Mouse (Mus musculus) neural tube, embryonic 12.5 days (tissue): ENCODE data around the gene D630045J12Rik. TPM values are rescaled to one million over a fixed set of nuclear protein-coding genes. Genes with fewer than 3 reads are reported as not detected.

Experiments
- ATAC-seq: fragments of 200-750 bp; cut with Nextera tagmentation; 2 replicates; pipeline ENCODE4 v1.8.0; 2017; ENCODE audit warnings: low read depth, mild to moderate bottlenecking, moderate TSS enrichment, moderate library complexity; ENCODE audit not compliant: low FRiP score
- H3K27ac ChIP-seq: fragments of 300-500 bp; sonication (generic); 2 replicates; pipeline ENCODE4 v1.5.1; 2016
- H3K27me3 ChIP-seq: fragments of 300-500 bp; sonication (generic); replicated peaks from 2 replicates; pipeline ENCODE4 v1.6.1; 2016; ENCODE audit warnings: mild to moderate bottlenecking
- H3K36me3 ChIP-seq: fragments of 300-500 bp; sonication (generic); 2 replicates; pipeline ENCODE4 v1.6.1; 2016; ENCODE audit warnings: mild to moderate bottlenecking
- H3K4me1 ChIP-seq: fragments of 300-500 bp; sonication (generic); 2 replicates; pipeline ENCODE4 v1.6.1; 2016
- H3K4me2 ChIP-seq: fragments of 300-500 bp; sonication (generic); replicated peaks from 2 replicates; pipeline ENCODE4 v1.6.1; 2016; ENCODE audit warnings: mild to moderate bottlenecking
- H3K4me3 ChIP-seq: fragments of 300-500 bp; sonication (generic); 2 replicates; pipeline ENCODE4 v1.5.1; 2016
- H3K9ac ChIP-seq: fragments of 300-500 bp; sonication (generic); 2 replicates; pipeline ENCODE4 v1.6.1; 2016; ENCODE audit warnings: mild to moderate bottlenecking
- H3K9me3 ChIP-seq: fragments of 300-500 bp; sonication (generic); 2 replicates; pipeline ENCODE4 v1.6.1; 2016; ENCODE audit warnings: mild to moderate bottlenecking
- WGBS: fragments of 180-500 bp; shearing (Covaris S2); methylation state at CpG from one replicate; pipeline ENCODE4 v1.1.7; 2016; 5-methylcytosine and 5-hydroxymethylcytosine counted together
- polyA plus RNA-seq: library from polyadenylated mRNA; unstranded; fragments of >200 nt; fragmentation: Nextera tagmentation; extraction: Ambion mirVana; gene quantifications from 2 replicates; pipeline ENCODE4 v1.2.1, GENCODE M21; 2016

D630045J12Rik gene
- polyA plus RNA-seq, 1 experiment from 2014 or later: 13.3 TPM

GRCm38 (mm10) chr6:38238382-38238781 lies 15.4 kb downstream of the D630045J12Rik start:
- Histone ChIP-seq H3K27ac (no peak overlapping the region), H3K4me1 (peaks cover 2% of the 10 kb centered on the region; the same call in 1 of the 2 replicates), H3K9ac (no peak overlapping the region), H3K4me3 (no peak overlapping the region), H3K36me3 (no peaks in the 10 kb centered on the region), H3K4me2 (no peak overlapping the region), H3K27me3 (no peaks in the 10 kb centered on the region), H3K9me3 (no peaks in the 10 kb centered on the region)
- WGBS: 85% methylated on average over 4 of the region's 4 CpGs
- ATAC-seq: no peak

DNA sequence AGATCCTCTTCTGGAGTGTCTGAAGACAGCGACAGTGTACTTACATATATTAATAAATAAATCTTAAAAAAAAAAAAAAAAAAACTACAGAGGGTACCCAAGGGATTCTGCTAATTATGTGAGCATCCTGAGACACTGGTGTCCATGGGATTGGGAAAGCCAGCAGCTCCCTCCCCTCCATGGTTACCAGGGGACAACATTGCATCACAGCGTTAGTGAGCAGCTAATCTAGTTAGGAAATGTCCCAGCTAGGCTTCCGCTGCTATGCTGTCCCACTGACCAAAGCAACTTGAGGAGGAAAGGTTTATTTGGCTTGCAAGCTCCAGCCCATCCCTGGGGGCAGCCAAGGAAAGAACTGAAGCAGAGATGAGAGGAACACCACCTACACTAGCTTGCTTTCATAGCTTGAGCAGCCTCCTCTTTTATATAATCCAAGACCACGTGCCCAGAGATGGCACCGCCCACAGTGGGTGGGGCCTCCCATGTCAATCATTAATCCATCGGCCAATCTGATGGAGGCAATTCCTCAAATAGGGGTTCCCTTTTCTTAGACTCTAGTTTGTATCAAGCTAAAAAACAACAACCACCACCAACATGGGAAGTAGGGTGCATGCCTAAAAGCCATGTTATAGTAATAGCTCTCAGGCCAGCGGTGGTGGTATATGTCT lies 17.7 kb downstream of the D630045J12Rik start:
- Histone ChIP-seq H3K4me1 (peaks cover 18% of the 10 kb centered on the region), H3K9me3 (no peaks in the 10 kb centered on the region), H3K27ac (no peak overlapping the region), H3K4me2 (no peak overlapping the region), H3K4me3 (no peak overlapping the region), H3K36me3 (no peaks in the 10 kb centered on the region), H3K9ac (no peak overlapping the region), H3K27me3 (no peaks in the 10 kb centered on the region)
- WGBS: 88% methylated on average over 7 of the region's 7 CpGs
- no peak for ATAC-seq

DNA sequence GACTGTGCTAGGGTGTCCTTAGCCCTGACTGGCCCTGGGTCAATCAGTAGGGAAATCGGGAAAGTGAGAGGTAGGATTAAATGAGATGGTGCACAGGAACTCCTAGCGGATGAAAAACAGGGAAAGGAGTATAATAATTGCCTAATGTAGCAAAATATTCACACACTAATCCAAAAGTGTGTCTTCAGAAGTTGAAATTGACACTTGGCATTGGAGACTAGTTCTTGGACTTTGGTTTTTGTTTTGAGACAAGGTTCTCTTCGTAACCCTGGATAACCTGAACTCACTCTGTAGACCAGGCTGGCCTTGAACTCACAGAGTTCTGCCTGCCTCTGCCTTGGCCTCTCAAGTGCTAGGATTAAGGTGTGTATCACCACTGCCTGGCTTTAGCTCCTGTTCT lies 20.0 kb downstream of the D630045J12Rik start:
- Histone ChIP-seq H3K36me3 (no peaks in the 10 kb centered on the region), H3K4me3 (no peak overlapping the region), H3K27me3 (no peaks in the 10 kb centered on the region), H3K4me2 (no peak overlapping the region), H3K9me3 (no peaks in the 10 kb centered on the region), H3K27ac (no peak overlapping the region), H3K4me1 (peaks cover 18% of the 10 kb centered on the region), H3K9ac (no peak overlapping the region)
- WGBS: 96% methylated on average over 3 of the region's 3 CpGs
- ATAC-seq: no peak

GRCm38 (mm10) chr6:38232917-38233316 lies 20.9 kb downstream of the D630045J12Rik start:
- Histone ChIP-seq H3K27me3 (no peaks in the 10 kb centered on the region), H3K4me2 (no peak overlapping the region), H3K9me3 (no peaks in the 10 kb centered on the region), H3K36me3 (no peaks in the 10 kb centered on the region), H3K4me3 (no peak overlapping the region), H3K4me1 (peaks cover 18% of the 10 kb centered on the region), H3K9ac (no peak overlapping the region), H3K27ac (no peak overlapping the region)
- WGBS: 71% methylated on average over 3 of the region's 3 CpGs
- no peak for ATAC-seq

DNA sequence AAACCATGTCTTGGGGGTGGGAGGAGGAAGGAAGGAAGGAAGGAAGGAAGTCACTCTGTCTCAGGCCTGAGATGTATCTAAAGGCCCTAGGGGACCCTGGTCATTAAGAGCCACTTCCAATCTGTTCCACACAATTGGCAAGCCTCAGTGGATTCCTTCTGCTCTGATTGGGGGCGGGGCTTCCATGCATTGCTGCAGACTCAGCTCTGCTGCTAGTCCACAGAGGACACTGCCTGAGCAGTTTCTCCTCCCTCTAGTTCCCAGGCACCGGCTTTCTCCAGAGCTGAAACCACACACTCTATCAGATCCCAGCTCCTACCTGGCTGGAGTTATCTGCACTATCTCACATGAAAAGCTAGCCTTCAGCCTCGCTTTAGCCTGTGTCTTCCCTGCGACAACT lies 21.8 kb downstream of the D630045J12Rik start:
- no peaks in the 10 kb centered on the region for H3K36me3 ChIP-seq
- H3K27ac ChIP-seq: no peak overlapping the region
- no peaks in the 10 kb centered on the region for H3K27me3 ChIP-seq
- H3K4me1 ChIP-seq: peaks cover 18% of the 10 kb centered on the region
- peak; percentile 33; the same call in 1 of the 2 replicates for ATAC-seq
- no peak overlapping the region for H3K4me3 ChIP-seq
- 62% methylated on average over 4 of the region's 4 CpGs for WGBS
- H3K4me2 ChIP-seq: peak overlapping the region; percentile 20; the same call in 1 of the 2 replicates
- no peaks in the 10 kb centered on the region for H3K9me3 ChIP-seq
- no peak overlapping the region for H3K9ac ChIP-seq

- H3K4me1 ChIP-seq: peaks cover 5% of the 10 kb centered on the region; the same call in 1 of the 2 replicates
- peak; percentile 58; the same call in 1 of the 2 replicates for ATAC-seq
- no peak overlapping the region for H3K9ac ChIP-seq
- WGBS: 55% methylated on average over 1 of the region's 1 CpGs
- H3K36me3 ChIP-seq: no peaks in the 10 kb centered on the region
- no peaks in the 10 kb centered on the region for H3K27me3 ChIP-seq
- no peak overlapping the region for H3K4me3 ChIP-seq
- H3K27ac ChIP-seq: no peak overlapping the region
- no peak overlapping the region for H3K4me2 ChIP-seq
- no peaks in the 10 kb centered on the region for H3K9me3 ChIP-seq
These were observed 29.7 kb downstream of the D630045J12Rik start for GRCm38 (mm10) chr6:38224079-38224478.

GRCm38 (mm10) chr6:38219261-38219660 lies 34.5 kb downstream of the D630045J12Rik start:
- Histone ChIP-seq H3K4me3 (no peak overlapping the region), H3K36me3 (no peaks in the 10 kb centered on the region), H3K4me2 (no peak overlapping the region), H3K9me3 (no peaks in the 10 kb centered on the region), H3K27ac (no peak overlapping the region), H3K4me1 (no peaks in the 10 kb centered on the region), H3K9ac (no peak overlapping the region), H3K27me3 (no peaks in the 10 kb centered on the region)
- 90% methylated on average over 2 of the region's 2 CpGs for WGBS
- no peak for ATAC-seq

DNA sequence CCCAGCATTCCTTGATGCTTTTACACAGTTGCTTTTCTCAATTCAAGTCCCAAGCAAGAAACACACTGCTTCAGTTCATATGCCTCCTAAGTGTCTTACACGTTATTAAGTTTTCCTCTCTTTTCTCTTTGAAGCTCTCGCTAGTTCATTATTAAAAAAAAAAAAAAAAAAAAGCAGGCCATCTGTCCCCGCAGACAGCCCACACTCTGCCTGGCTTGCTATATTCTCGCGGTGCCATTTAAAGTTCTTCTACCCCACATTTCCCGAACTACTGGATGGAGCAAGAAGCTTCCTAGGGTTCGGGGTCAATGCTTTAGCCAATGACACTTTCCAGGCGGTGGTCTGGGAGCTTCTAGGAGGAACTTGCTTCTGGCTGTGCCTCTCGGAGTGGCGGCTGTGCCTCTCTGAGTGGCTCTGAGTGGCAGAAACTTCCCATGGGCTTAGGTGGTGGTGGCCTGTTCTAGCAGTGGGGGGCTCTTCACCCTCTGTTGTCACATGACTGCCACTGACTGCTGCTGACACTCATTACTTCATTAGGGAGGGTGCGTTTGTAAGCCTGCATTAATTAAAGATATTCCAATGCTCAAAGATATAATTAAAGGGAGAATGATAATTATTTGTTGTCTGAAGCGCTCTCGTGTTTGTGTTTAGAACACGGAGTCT lies 38.2 kb downstream of the D630045J12Rik start:
- no peaks in the 10 kb centered on the region for H3K36me3 ChIP-seq
- H3K4me2 ChIP-seq: no peak overlapping the region
- no peaks in the 10 kb centered on the region for H3K27me3 ChIP-seq
- H3K9me3 ChIP-seq: no peaks in the 10 kb centered on the region
- no peak for ATAC-seq
- no peak overlapping the region for H3K27ac ChIP-seq
- H3K9ac ChIP-seq: no peak overlapping the region
- WGBS: 75% methylated on average over 14 of the region's 14 CpGs
- no peaks in the 10 kb centered on the region for H3K4me1 ChIP-seq
- H3K4me3 ChIP-seq: no peak overlapping the region

DNA sequence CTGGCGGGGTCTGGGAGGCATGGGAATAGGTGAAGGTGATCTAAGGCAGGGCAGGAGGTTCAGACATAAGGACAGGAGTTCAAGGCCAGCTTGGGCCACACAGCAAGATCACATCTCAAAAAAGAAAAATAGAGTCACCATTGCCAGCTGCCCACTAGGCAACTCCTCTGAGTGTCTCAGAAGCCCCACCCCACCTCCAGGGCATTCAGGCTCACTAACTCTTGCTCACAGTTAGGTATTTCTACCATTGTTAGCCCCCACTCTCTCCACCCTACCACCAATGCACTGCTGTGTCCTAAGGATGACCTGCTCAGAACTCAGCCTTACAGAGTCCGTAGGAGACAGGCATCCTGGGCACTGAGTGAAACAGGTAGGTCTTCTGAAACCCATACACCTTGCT lies 46.2 kb downstream of the D630045J12Rik start:
- H3K4me3 ChIP-seq: no peak overlapping the region
- H3K27ac ChIP-seq: peak overlapping the region; percentile 2; the same call in 1 of the 2 replicates
- no peaks in the 10 kb centered on the region for H3K9me3 ChIP-seq
- H3K9ac ChIP-seq: no peak overlapping the region
- no peaks in the 10 kb centered on the region; the same call in 1 of the 2 replicates for H3K36me3 ChIP-seq
- H3K27me3 ChIP-seq: no peaks in the 10 kb centered on the region
- 74% methylated on average over 2 of the region's 2 CpGs for WGBS
- H3K4me1 ChIP-seq: peaks cover 17% of the 10 kb centered on the region
- no peak overlapping the region for H3K4me2 ChIP-seq
- ATAC-seq: no peak

DNA sequence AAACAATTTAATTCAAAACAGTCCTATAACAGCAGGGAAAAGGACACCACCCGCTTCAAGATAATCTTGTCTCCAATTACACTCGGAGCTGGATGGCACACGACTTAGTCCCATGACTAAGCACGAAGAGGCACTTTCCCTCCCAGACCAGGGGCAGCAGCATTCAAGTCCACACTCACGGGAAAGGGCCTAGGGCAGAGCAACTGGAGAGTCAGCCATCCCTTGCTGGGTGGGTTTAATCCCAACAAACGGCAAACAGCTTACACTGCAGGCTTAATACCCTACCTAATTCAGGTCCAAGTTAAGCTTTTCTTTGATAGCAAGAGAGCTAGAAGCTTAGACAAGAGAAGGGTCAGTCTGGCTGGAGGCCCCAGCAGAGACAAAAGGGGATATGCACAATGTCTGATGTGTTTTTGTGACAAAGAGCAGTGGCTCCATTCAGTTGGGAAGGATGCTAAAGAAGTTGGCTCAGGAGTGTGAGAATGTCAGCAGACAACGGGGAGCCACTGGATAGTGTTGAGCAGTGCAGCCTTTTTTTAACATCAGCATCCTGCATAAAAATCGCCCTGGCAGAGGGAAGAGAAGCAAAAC lies 46.8 kb downstream of the D630045J12Rik start:
- Histone ChIP-seq H3K4me3 (no peak overlapping the region), H3K36me3 (no peaks in the 10 kb centered on the region; the same call in 1 of the 2 replicates), H3K27ac (peak overlapping the region; percentile 2; the same call in 1 of the 2 replicates), H3K9me3 (no peaks in the 10 kb centered on the region), H3K4me1 (peaks cover 17% of the 10 kb centered on the region), H3K9ac (no peak overlapping the region), H3K27me3 (no peaks in the 10 kb centered on the region), H3K4me2 (no peak overlapping the region)
- peak; percentile 57 for ATAC-seq
- 5% methylated on average over 8 of the region's 8 CpGs for WGBS

DNA sequence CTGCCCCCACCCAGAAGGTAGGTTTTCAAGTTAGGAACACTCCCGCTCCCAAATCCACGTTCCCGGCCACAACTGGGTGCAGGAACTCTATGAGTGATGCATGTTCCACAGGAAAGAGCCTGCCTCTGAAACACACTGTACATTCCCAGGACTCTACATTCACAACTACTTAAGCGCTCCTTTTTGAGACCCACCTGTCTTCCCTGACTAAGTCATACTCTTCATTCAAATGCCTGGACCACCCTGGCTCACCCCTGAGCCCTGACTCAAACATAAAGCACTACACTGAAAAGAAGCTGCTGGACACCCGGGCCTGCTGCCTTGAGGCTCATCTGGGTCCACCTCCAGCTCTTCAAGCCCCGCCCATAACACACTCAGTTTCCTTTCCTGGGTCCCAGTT lies 48.4 kb downstream of the D630045J12Rik start:
- Histone ChIP-seq H3K9ac (no peak overlapping the region), H3K4me2 (no peak overlapping the region), H3K27ac (no peak overlapping the region), H3K36me3 (no peaks in the 10 kb centered on the region; the same call in 1 of the 2 replicates), H3K27me3 (no peaks in the 10 kb centered on the region), H3K4me1 (peaks cover 17% of the 10 kb centered on the region), H3K9me3 (no peaks in the 10 kb centered on the region), H3K4me3 (no peak overlapping the region)
- WGBS: 87% methylated on average over 6 of the region's 6 CpGs
- ATAC-seq: no peak

- Histone ChIP-seq H3K4me3 (no peak overlapping the region), H3K27ac (no peak overlapping the region), H3K4me1 (peaks cover 21% of the 10 kb centered on the region), H3K27me3 (no peaks in the 10 kb centered on the region), H3K9ac (no peak overlapping the region), H3K4me2 (no peak overlapping the region), H3K36me3 (no peaks in the 10 kb centered on the region), H3K9me3 (no peaks in the 10 kb centered on the region)
- WGBS: 63% methylated on average over 4 of the region's 4 CpGs
- no peak for ATAC-seq
These were observed 50.0 kb downstream of the D630045J12Rik start for GRCm38 (mm10) chr6:38203820-38204219.
